Mouse (Mus musculus) Patski (cell line): Measurements from ENCODE around the gene Kbtbd13. TPM values are rescaled to one million over a fixed set of nuclear protein-coding genes. Genes with fewer than 3 reads are reported as not detected.

Experiments used
- ATAC-seq: fragments of 100-300 bp; one replicate; pipeline ENCODE4 v1.8.0; 2021
- CTCF ChIA-PET: fragments of 350-600 bp; sonication (Branson Sonifier 250); formaldehyde crosslinking; loops from one replicate; lab custom pipeline; 2022; ENCODE audit warnings: inconsistent platforms; lab: Charles Lee
- POLR2A ChIA-PET: fragments of 350-600 bp; sonication (Branson Sonifier 250); formaldehyde crosslinking; loops from one replicate; lab custom pipeline; 2022; ENCODE audit warnings: antibody characterized with exemption, inconsistent platforms; lab: Charles Lee
- DNase-seq: peaks from one replicate; pipeline ENCODE4 v3.0.0-alpha.2; 2011; ENCODE audit warnings: low read depth, low spot score
- H3K27me3 ChIP-seq: fragments of 371-371 bp; one replicate; pipeline ENCODE4 v1.5.1; 2021
- CTCF ChIP-seq: fragments of 100-300 bp; IDR thresholded peaks from one replicate; pipeline ENCODE4 v1.5.1; 2021
- in situ Hi-C: fragments of 300-500 bp; cut with MboI; formaldehyde crosslinking; loops from 3 replicates; pipeline ENCODE4 v1.11.1; 2018; ENCODE audit warnings: low pct_unique_long_range_greater_than_20kb, mixed read lengths
- polyA plus RNA-seq: library from polyadenylated mRNA; unstranded; gene quantifications from one replicate; pipeline ENCODE4 v1.2.3, GENCODE M21; 2021

Kbtbd13 gene
- polyA plus RNA-seq, 1 experiment from 2014 or later: 0.01 TPM

GRCm38 (mm10) chr9:65422760-65423501, 31.5 kb upstream of the Kbtbd13 start, which contains the start of gene Slc51b:
Gene Slc51b, minus strand, starts transcription at chr9:65422955.
- in situ Hi-C loops: loop anchor here (10.0 kb wide), 1 partner anchor 198 kb away; no protein-coding TSS in a partner anchor
- ChIA-PET CTCF (interaction anchor here (1.2 kb wide), 1 partner anchor 52 kb away, joined by 3 read pairs; no protein-coding TSS in a partner anchor), POLR2A (no interaction called here)
- TF ChIP-seq CTCF: no peak
- DNase-seq: no peak
- H3K27me3 ChIP-seq: no peaks in the 10 kb centered on the region
- ATAC-seq: no peak

- ChIA-PET POLR2A (no interaction called here), CTCF (no interaction called here)
- in situ Hi-C loops: loop anchor here (10.0 kb wide), 1 partner anchor 195 kb away; no protein-coding TSS in a partner anchor
- no peaks in the 10 kb centered on the region for H3K27me3 ChIP-seq
- ATAC-seq (no peak), DNase-seq (no peak)
- TF ChIP-seq CTCF: no peak
Observed at GRCm38 (mm10) chr9:65419633-65420032, 28.2 kb upstream of the Kbtbd13 start.

- CTCF ChIA-PET: no interaction called here
- ATAC-seq (no peak), DNase-seq (no peak)
- no peaks in the 10 kb centered on the region for H3K27me3 ChIP-seq
- TF ChIP-seq CTCF: no peak
- POLR2A ChIA-PET: no interaction called here
- in situ Hi-C loops: no loop called here
Observed at GRCm38 (mm10) chr9:65417738-65418137, 26.3 kb upstream of the Kbtbd13 start.

- no peak for DNase-seq
- TF ChIP-seq CTCF: no peak
- H3K27me3 ChIP-seq: no peaks in the 10 kb centered on the region
- CTCF ChIA-PET: no interaction called here
- in situ Hi-C loops: no loop called here
- POLR2A ChIA-PET: no interaction called here
- no peak for ATAC-seq
Observed at GRCm38 (mm10) chr9:65411326-65411725, 19.9 kb upstream of the Kbtbd13 start.

- ChIA-PET CTCF (no interaction called here), POLR2A (no interaction called here)
- TF ChIP-seq CTCF: no peak
- DNase-seq (no peak), ATAC-seq (no peak)
- H3K27me3 ChIP-seq: no peaks in the 10 kb centered on the region
- in situ Hi-C loops: no loop called here
Observed at GRCm38 (mm10) chr9:65410378-65410777, 18.9 kb upstream of the Kbtbd13 start.

GRCm38 (mm10) chr9:65408871-65409295, 17.4 kb upstream of the Kbtbd13 start:
- DNase-seq: no peak
- H3K27me3 ChIP-seq: no peaks in the 10 kb centered on the region
- TF ChIP-seq CTCF: no peak
- ChIA-PET CTCF (no interaction called here), POLR2A (no interaction called here)
- in situ Hi-C loops: no loop called here
- ATAC-seq: no peak

- CTCF ChIA-PET: no interaction called here
- DNase-seq: no peak
- ATAC-seq: no peak
Observed at GRCm38 (mm10) chr9:65407861-65408260, 16.4 kb upstream of the Kbtbd13 start.

GRCm38 (mm10) chr9:65407327-65407726, 15.9 kb upstream of the Kbtbd13 start:
- in situ Hi-C loops: no loop called here
- ATAC-seq: no peak
- H3K27me3 ChIP-seq: no peaks in the 10 kb centered on the region
- ChIA-PET POLR2A (interaction anchor here (0.9 kb wide), 1 partner anchor 8 kb away, joined by 3 read pairs; no protein-coding TSS in a partner anchor), CTCF (no interaction called here)
- no peak for DNase-seq
- no peak for TF ChIP-seq CTCF

More at GRCm38 (mm10) chr9:65407861-65408260, 16.4 kb upstream of the Kbtbd13 start:
- in situ Hi-C loops: no loop called here
- no peaks in the 10 kb centered on the region for H3K27me3 ChIP-seq
- POLR2A ChIA-PET: interaction anchor here (0.9 kb wide), 1 partner anchor 9 kb away, joined by 3 read pairs; no protein-coding TSS in a partner anchor
- no peak for TF ChIP-seq CTCF

- no peak for ATAC-seq
- H3K27me3 ChIP-seq: no peaks in the 10 kb centered on the region
- ChIA-PET POLR2A (interaction anchor here (0.7 kb wide), 1 partner anchor 15 kb away, joined by 3 read pairs; no protein-coding TSS in a partner anchor), CTCF (no interaction called here)
- DNase-seq: no peak
- in situ Hi-C loops: no loop called here
- no peak for TF ChIP-seq CTCF
Observed at GRCm38 (mm10) chr9:65405184-65405449, 13.7 kb upstream of the Kbtbd13 start.

GRCm38 (mm10) chr9:65404331-65405183, 13.1 kb upstream of the Kbtbd13 start:
- CTCF ChIA-PET: interaction anchor here (0.9 to 1.1 kb wide), 2 partner anchors 12 to 31 kb away, joined by 3 read pairs; no protein-coding TSS in a partner anchor
- in situ Hi-C loops: no loop called here
- DNase-seq (no peak), ATAC-seq (peak; percentile 2)
- no peaks in the 10 kb centered on the region for H3K27me3 ChIP-seq
- no peak for TF ChIP-seq CTCF
- POLR2A ChIA-PET: interaction anchor here (0.7 kb wide), 1 partner anchor 14 kb away, joined by 3 read pairs; no protein-coding TSS in a partner anchor
